Mouse (Mus musculus): ENCODE data around the gene Nkd2. TPM values are rescaled to one million over a fixed set of nuclear protein-coding genes. Genes with fewer than 3 reads are reported as not detected.

Gene Nkd2
- polyA plus RNA-seq (2012; rRNA removed), result 4.7 and 5.7 TPM in 2 replicates

DNA sequence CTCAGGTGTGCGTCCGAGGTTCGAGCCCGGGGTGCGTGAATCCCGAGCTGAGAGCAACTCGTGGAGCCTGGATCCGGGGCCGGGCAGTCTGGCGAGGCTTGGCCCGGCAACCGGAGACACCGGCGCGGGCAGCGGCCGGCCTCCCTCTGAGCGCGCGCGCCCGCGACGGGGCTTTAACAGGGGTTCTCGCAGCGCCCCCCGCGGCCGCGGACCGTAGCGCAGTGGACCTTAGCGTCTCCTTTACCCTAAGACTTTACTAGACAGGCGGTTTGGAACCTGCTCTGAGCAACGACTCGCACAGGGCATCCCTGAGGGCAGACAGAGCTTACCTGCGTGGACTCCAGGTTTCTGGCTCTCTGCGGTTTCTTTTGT is at the start of gene Nkd2:
TSS of gene Nkd2 (minus strand) at position 167 of the 372 bp plus-strand sequence.
- peak; percentile 14 to 82 for DNase-seq (ENCODE audit: extremely low spot score in 1 of 2, low spot score in 1 of 2)

DNA sequence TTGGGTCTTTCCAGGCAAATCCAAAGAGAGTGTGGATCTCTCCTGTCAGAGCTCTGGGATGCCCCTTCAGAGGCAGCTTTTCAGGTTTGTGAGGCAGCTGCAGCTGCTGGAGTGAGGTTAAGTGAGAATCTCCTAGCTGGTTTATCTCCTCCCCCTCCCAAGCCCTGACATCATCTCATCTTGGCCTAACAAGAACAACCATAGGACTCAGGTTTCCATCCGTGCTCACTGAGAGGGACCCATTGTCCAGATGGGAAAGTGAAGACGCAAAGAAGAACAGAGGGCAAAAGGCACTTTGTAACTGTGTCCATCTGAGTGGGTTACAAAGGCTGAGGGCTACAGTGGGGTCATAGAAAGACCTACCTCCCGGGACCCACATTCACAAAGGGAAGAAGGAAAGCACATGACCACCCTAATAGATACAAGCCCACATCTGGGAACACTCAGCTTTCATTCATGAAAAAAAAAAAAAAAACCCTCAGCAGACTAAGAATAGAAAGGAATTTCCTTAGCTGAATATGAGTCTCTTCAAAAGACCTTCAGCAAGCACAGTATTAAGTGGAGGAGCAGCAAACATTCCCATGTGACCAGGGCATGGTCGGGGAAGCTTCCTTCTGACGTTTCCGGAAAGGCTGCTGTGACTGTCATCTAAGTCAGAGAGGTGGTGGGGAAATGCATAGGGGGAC is 45.2 kb upstream of the Nkd2 start:
- DNase-seq (ENCODE audit: extremely low spot score in 1 of 2, low spot score in 1 of 2), result no peak

DNA sequence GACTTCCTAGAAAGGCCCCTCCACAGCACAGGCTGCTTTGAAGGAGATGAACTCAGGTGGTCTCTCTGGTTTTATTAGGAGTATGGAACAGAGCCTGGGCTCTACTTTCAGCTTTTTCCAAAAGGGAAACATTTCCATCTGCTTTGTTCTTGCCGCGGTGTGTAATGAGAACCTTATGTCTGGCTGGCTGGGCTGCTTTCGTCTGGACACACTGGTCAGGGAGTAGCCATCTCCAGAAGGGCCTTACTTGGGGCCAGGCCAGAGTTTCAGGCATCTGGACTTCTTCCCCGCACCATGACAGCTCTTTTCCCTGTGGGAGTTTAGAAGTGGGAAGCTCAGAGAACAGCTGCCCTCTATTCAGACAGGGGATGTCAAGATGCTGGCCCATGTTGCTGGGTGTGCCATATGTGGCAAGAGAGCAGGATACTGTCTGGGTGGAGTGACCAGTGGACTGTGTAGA is 40.0 kb upstream of the Nkd2 start:
- DNase-seq (ENCODE audit: extremely low spot score in 1 of 2, low spot score in 1 of 2), result no peak

DNA sequence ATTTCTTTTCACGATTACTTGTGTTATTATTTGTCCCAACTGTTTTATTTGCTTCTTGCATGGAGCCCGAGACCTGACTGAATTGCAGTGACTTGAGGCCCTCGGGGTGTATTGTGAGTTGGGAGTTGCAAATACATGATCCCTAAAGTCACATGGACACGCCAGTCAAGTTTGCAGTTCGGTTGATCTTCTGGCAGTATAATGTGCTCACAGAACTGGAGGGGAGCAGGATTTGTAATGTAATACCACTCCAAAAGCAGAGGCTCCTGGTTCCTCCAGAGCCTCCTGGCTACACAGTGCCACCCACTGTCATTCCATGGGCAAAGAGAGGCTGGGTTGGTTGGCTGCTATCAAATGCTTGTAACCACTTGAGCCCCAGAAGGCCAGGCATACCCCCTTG is 39.2 kb upstream of the Nkd2 start:
- no peak for DNase-seq (ENCODE audit: extremely low spot score in 1 of 2, low spot score in 1 of 2)

DNA sequence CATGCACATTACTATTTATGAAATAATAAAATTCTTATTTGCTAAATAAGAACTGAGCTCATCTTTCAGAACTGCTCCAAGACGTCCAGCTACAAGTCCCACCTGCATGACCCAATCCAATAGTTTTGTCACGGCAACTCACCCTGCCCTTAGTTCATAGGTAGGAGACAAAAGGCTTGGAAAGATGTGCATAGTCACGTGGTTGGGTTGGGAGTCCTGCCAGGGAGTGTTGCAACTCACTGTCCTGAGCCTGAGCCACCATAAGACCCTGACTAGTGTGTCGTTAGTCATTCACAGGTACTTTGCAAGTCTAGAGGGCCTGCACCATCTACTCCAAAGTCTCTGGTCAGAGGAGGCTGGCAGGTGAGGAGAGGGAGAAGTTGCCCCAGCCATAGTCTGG is 38.6 kb upstream of the Nkd2 start:
- no peak for DNase-seq (ENCODE audit: extremely low spot score in 1 of 2, low spot score in 1 of 2)

DNA sequence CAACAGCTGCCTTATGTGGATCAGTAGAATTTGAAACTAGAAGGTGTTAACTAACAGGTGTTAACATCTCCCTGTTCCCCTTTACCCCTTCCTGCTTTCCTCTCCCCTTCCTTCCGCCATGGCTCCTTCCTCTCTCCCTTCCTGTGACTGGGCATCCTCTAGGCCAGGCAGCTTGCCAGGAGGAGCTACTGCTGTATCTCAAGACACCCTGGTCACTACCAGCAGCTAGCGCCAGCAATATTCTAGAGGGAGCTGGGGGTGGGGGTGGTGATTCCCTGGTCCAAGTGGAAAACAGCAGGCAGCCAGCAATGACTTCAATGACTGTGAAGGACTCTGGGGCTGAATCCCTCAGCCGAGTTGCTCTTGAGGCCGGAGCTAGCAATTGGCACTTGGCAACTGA is 38.2 kb upstream of the Nkd2 start:
- no peak for DNase-seq (ENCODE audit: extremely low spot score in 1 of 2, low spot score in 1 of 2)

DNA sequence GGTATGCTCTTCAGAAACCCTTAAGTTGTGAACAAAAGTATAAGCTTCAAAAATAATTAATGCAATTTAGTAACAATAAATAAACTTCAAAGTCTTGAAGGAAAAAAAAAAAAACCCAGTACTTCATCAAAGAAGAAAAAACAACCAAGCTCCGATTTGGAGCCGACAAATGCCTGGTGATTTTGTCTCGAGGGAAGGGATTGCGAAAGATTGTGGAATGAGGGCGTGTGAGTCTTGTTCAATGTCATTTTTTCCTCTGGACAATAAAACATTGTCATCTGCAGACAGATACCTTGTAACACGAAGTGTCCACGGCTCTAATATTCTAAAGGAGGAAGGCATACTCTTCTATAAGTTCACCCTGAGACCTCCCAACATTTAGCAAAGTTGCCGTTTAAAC is 33.9 kb upstream of the Nkd2 start:
- no peak for DNase-seq (ENCODE audit: extremely low spot score in 1 of 2, low spot score in 1 of 2)

DNA sequence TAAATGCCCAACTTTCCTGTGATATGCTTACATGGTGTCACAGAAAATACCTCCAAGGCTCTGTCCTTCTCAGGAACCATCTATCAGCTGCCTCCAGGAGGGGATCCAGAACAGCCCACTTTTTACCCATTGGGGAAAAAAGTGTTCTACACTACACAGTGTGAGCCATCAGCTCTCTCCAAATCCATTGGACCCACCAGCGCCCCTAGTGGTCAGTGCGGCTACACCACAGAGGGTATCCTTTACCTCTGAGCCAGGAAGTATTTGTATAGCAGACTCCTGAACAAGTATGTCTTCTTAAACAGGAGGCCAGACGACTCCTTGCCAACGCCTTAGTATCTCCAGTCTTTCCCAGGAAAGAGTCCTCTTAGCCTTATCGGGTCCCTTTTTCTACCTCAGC is 32.4 kb upstream of the Nkd2 start:
- DNase-seq (ENCODE audit: extremely low spot score in 1 of 2, low spot score in 1 of 2), result peak in 1 of 2 experiments; percentile 46

DNA sequence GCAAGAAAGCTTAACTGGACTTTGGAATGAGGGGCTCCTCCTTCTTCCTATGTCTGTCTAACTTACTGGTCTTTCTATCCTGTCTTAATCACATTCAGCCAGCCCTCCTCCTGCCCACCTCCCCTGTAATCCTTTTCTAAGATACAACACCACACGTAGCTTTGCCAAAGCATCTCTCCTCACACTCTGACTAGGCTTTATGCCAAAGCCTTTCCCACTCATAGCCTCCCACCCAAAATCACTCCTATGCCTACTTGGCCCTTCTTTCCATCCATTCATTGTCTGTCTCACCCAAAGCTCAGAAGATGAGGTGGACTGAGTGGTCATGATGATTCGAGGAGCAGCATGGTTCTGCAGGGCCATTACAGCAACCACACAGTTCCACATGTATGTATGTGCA is 24.7 kb upstream of the Nkd2 start:
- DNase-seq (ENCODE audit: extremely low spot score in 1 of 2, low spot score in 1 of 2), result peak; percentile 25 to 66

DNA sequence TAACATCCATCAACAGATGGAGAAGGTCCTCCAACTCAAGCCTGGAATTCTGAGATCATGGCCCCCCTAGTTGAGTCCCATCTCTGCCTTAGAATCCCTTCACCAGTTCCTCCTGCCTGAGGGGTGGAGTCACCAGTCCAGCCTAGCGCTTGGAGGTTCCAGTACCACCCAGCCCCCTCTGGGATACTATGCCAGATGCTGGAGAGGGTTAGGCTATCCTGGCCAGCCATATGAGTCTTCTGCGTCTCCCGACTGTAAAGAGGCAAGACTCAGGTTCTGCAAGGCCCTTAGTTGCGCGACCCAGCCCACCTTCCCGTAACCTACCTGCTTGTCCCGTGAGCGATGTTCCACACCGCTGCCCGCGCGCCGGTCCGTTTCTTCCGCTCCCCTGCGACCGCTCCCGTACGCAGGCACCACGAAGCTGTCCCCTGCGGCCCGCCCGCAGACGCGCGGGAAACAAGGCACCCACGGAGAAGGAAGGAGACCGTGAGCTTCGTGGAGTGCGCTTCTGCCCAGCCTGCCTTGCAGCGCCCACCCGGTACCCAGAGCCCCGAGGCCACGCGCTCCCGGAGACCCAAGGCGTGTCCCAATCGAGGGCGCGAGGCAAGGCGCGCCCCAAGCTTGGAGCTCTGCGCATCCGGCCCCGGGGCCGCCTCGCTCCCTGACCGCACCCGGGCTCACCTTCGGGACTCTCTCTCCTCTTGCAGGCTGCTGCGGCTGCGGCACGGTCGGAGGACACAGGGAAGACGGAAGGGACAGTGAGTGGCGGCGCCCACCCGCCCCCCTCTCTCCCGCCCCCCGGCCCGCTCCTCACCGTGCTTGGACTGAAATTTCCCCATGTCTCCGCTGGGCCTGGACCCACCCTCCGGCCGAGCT is 604 bp downstream of the Nkd2 start:
- no peak for DNase-seq (ENCODE audit: extremely low spot score in 1 of 2, low spot score in 1 of 2)

DNA sequence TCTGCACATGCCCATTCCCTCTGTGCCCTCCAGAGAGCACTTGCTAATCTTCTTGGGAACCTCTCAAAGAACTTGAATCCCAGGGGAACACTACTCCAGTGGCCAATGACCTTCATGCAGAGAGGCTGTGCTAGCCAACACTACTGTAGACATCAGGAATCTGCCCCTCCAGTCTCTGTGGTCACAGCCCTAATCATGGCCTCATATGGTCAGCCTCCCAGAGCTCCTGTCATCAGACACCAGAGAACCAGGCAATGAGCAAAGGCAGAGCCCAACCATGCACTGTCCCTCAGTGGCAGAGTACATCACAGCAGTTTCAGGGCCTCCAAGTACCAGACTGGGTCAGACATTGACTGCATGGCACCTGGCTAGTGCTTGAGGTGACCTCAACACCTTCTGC is 4.7 kb downstream of the Nkd2 start:
- DNase-seq (ENCODE audit: extremely low spot score in 1 of 2, low spot score in 1 of 2), result no peak

DNA sequence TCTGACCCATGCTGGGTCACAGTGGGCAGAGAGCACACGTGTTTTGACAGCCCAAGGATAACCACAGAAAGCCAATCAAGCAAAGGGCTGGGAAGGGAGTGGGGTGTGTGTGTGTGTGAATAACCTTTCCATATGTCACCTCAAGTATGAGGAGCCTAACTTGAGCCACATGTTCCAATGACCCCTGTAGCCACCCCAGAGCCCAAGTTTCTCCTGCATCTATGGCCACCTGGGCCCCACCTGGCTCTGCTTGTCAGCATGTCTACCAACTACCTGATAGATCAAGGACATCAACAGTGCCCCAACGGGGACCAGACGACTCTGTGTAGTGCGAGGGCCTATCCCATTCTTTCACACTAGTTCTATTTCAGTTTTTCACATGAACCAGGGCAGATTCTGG is 7.7 kb downstream of the Nkd2 start:
- no peak for DNase-seq (ENCODE audit: extremely low spot score in 1 of 2, low spot score in 1 of 2)

DNA sequence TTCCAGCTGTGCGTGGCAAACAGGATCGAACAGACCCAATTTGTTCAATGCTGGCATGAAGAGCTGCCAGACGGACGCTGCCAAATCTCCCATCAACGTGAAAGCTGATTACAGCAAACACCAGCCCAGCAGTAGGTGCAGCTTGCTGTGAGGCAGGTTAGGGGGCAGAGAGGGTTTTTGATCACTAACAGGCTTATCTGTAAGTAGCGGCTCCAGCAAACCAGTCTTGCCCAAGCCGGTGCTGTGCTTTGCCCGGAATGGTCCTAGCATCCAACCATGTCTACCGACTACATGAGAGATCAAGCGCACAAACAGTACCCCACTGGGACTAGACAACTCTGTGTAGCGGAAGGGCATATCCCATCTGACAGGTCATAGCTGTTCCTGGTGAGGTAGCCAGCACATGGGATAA is 8.3 kb downstream of the Nkd2 start:
- no peak for DNase-seq (ENCODE audit: extremely low spot score in 1 of 2, low spot score in 1 of 2)

DNA sequence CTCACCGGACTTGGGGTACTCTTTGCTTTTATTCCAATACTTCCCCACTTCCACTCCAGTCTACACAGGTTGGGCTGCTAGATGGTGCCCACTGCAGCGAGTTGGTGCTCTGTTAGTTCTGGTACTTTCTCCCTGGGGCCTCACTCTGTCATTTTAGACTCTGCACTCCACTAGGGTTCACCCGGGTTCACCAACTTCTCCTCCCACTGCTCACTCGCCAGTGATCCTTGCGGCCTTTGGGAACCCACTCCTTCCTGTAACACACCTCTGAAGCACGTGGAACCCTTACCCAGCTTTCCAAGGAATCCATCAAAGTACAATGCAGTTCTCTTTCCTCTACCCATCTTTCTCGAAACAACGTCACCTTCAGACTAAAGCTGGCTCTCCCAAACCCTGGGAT is 9.7 kb downstream of the Nkd2 start:
- no peak for DNase-seq (ENCODE audit: extremely low spot score in 1 of 2, low spot score in 1 of 2)

DNA sequence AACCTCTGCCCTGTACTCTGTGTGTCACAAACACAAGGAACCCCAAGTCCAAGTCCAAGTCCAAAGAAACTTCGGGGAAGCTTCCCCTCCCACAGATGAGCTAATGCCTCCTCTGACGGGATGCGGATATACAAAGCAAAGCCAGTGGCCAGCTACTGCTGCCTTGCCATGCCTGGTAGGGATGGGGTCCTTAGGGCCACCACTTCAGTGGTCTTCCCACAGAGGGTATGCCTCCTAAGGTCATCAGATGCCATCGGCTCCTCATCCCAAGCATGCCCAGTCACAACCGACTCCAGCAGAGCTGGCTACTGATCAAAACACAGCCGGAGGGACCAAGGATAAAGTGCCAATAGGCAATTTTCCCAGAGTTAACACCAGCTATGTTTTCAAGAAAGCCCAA is 10.9 kb downstream of the Nkd2 start:
- DNase-seq (ENCODE audit: extremely low spot score in 1 of 2, low spot score in 1 of 2), result no peak

DNA sequence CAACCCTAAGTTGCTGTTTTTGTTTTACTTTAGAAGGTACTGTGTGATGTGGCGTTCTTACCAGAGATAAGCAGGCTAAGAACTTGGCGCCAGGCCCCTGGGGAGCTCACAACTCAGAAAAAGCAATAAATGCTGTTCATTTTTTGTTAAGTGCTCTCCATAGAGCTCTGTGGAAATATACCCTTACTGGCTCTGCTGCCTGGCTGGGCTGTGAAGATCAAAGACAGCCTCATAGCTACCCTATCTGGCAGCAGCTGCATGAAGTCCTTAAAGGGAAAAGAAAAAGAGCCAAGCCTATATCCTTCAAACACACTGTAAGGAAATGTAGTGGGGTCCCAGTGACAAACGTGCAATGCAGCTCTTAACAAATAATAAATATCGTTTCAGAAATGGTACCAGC is 11.6 kb downstream of the Nkd2 start:
- DNase-seq (ENCODE audit: extremely low spot score in 1 of 2, low spot score in 1 of 2), result no peak

DNA sequence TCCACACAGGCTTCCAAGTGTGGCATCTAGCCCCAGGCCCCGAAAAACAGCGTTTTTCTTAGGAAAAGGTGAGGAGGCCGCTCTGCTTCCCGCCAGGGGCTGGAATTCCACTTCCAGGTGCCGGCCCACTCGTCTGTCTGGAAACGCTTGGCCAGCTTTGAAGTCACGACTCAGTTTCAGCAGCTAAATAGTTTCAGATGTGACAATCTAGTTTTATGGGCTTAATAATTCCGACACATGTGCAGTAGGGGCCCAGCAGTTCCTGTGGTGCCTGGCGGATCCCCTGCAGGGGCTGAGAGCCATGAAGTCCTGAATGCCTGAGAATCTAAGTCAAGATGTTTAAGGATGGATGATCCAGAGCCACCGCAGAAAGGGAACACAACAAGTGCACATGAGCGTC is 13.6 kb downstream of the Nkd2 start:
- DNase-seq (ENCODE audit: extremely low spot score in 1 of 2, low spot score in 1 of 2), result no peak

DNA sequence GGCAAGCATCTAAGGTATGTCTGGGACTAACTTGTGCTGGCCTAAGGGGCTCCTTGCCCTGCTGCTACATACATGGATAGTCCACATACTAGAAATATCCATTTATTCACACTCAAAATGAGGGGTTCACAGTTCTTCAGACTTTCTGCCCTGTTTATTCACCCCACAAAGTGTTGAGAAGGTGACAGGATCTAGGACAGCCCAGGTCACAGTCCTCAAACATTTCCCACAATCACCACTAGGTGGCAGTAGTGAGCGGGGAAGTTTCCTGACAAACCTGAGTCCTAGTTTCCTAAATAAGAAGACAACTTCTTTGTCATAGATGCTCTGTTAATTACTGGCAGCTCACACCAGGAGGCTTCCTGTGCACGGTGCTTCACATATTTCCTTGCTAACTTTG is 15.9 kb downstream of the Nkd2 start:
- peak in 1 of 2 experiments; percentile 77 for DNase-seq (ENCODE audit: extremely low spot score in 1 of 2, low spot score in 1 of 2)

DNA sequence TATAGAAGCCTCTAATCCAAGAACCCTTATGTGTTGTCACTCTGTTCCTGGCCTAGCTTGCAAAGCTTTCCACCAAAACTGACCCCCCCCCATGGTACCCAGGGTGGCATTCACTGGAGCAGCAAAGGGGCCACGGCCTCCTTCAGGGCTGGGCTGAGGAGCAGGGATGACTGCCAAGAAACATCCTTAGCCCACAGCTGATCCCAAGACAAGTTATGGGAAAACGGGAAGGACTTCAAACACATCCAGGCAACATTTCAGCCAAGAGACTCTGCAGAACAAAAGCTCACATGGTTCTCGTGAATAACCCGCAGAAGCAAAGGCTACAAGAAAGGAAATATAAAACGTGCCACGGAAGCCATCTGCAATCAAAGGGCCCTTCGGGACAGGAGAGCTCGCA is 20.2 kb downstream of the Nkd2 start:
- no peak for DNase-seq (ENCODE audit: extremely low spot score in 1 of 2, low spot score in 1 of 2)

DNA sequence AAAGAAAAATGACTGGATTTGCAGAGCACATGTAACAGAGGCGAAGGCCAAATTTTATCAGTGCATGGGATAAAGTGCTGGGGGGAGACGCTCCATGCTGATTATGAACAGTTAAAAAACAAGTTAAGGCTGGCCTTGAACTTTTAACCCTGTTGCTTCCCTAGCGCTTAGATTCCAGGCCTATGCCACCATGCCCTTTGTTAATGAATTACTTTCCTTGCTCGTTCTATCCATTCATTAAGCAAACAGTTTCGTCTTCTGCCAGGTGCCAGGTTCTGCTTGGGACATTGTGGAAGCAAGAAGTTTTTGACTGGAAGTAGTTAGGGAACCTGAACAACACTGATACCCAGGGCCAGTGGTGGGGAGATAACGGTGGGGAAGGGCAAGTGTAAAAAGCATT is 23.7 kb downstream of the Nkd2 start:
- no peak for DNase-seq (ENCODE audit: extremely low spot score in 1 of 2, low spot score in 1 of 2)

DNA sequence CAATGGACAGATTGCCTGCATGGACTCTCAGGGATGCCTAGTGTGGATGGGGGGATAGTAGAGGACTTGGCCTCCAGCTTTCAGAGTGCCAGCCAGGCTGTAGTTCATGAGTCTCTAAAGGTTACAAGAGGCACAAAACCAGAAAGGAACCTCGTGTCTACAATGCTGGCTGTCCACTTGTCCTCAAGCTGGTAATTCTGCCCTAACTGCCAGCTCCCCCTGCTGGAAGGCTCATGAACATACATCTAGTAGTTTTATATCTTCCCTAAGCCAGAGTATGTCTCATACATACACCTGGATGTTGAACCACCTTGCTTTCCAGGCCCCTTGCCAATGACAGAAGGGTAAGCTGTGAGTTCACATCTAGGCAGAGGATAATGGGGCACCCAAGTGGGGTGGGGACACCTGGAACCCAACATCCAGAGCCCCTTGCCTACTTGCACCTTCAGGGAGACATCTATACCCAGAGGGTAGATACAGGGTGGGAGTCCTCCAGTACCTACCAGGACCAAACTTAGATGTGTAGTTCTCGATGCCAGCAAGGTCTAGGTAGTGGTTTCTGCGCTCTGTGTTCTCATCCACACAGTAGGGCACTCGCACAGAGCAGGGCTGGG is 25.1 kb downstream of the Nkd2 start:
- peak; percentile 12 to 76 for DNase-seq (ENCODE audit: extremely low spot score in 1 of 2, low spot score in 1 of 2)

DNA sequence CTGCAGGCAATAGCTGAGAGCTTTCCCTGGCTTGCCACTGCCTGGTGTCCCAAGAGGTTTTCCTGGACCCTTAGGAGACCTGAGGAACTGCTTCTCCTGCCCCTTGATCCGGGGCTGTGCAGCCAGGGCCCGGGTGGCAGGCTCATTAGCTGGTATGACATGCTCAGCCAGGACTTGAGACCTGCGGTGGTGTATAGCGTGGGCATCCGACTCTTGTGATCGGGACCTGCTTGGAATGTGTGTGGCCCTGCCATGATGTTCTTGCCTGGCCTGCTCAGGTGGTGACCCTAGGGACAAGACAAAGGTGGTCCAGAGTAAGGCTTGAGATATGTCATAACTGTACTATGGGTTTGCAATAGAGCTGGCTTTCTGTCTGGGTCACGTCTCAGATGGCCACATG is 26.2 kb downstream of the Nkd2 start:
- DNase-seq (ENCODE audit: extremely low spot score in 1 of 2, low spot score in 1 of 2), result no peak

Measured in frontal cortex, adult 2 months (tissue).